Mouse (Mus musculus) G1E (cell line): Measurements from ENCODE around the gene Selenoi.

Source experiments
- CTCF ChIP-seq: IDR thresholded peaks from 2 replicates; pipeline ENCODE4 v1.5.1; 2012; ENCODE audit warnings: low read depth, low read length, inconsistent platforms, mixed read lengths
- GATA1 ChIP-seq: IDR thresholded peaks from 2 replicates; pipeline ENCODE4 v1.6.1; 2012; ENCODE audit warnings: borderline replicate concordance, low read length, inconsistent platforms, mixed read lengths
- GATA2 ChIP-seq: IDR thresholded peaks from 2 replicates; pipeline ENCODE4 v1.6.1; 2012; ENCODE audit warnings: low read depth, low read length, inconsistent platforms, borderline replicate concordance
- POLR2AphosphoS5 ChIP-seq: IDR thresholded peaks from 2 replicates; pipeline ENCODE4 v1.6.1; 2012; ENCODE audit warnings: low read depth, low read length, inconsistent platforms; ENCODE audit not compliant: insufficient replicate concordance

GRCm38 (mm10) chr5:30276361-30276760 lies 44.0 kb downstream of the Selenoi start:
- no peak for TF ChIP-seq CTCF
- TF ChIP-seq GATA2: no peak
- no peak for TF ChIP-seq GATA1
- TF ChIP-seq POLR2AphosphoS5: no peak
